Mouse (Mus musculus): ENCODE measurements around the gene Arid5a. TPM values are rescaled to one million over a fixed set of nuclear protein-coding genes. Genes with fewer than 3 reads are reported as not detected.

The Arid5a gene
- 0.11 TPM for polyA plus RNA-seq (2014; fragmentation: Illumina TruSeq; extraction: RNeasy Lipid Tissue Mini Kit (QIAGEN cat#74804); ENCODE audit: low read depth, low replicate concordance)

GRCm38 (mm10) chr1:36307495-36308280 lies at the start of gene Arid5a:
Arid5a (plus strand) TSS chr1:36307733.

GRCm38 (mm10) chr1:36274455-36274854 lies 33.1 kb upstream of the Arid5a start, which contains the start of gene Neurl3:
Neurl3 (minus strand) TSS chr1:36274679.

GRCm38 (mm10) chr1:36368969-36369645 lies 61.6 kb downstream of the Arid5a start, which contains the start of gene Kansl3:
Kansl3 (minus strand) TSS chr1:36369181.

GRCm38 (mm10) chr1:36371934-36372845 lies 64.7 kb downstream of the Arid5a start, which contains the start of gene Fer1l5:
Fer1l5 (plus strand) TSS chr1:36372291.

Other genes starting within 250 kb of the Arid5a start
- gene Hs6st1, start 239.3 kb upstream of the Arid5a start, polyA plus RNA-seq (2014; fragmentation: Illumina TruSeq; extraction: RNeasy Lipid Tissue Mini Kit (QIAGEN cat#74804); ENCODE audit: low read depth, low replicate concordance): 19.6 TPM
- gene Uggt1, start 63.0 kb upstream of the Arid5a start, polyA plus RNA-seq (2014; fragmentation: Illumina TruSeq; extraction: RNeasy Lipid Tissue Mini Kit (QIAGEN cat#74804); ENCODE audit: low read depth, low replicate concordance): 32.4 TPM
- 3.3 TPM for gene Neurl3, start 33.1 kb upstream of the Arid5a start, polyA plus RNA-seq (2014; fragmentation: Illumina TruSeq; extraction: RNeasy Lipid Tissue Mini Kit (QIAGEN cat#74804); ENCODE audit: low read depth, low replicate concordance)
- gene Kansl3, start 61.4 kb downstream of the Arid5a start, polyA plus RNA-seq (2014; fragmentation: Illumina TruSeq; extraction: RNeasy Lipid Tissue Mini Kit (QIAGEN cat#74804); ENCODE audit: low read depth, low replicate concordance): 8.1 TPM
- gene Fer1l5, start 64.6 kb downstream of the Arid5a start, polyA plus RNA-seq (2014; fragmentation: Illumina TruSeq; extraction: RNeasy Lipid Tissue Mini Kit (QIAGEN cat#74804); ENCODE audit: low read depth, low replicate concordance): not detected
- 4.8 TPM for gene Lman2l, start 137.5 kb downstream of the Arid5a start, polyA plus RNA-seq (2014; fragmentation: Illumina TruSeq; extraction: RNeasy Lipid Tissue Mini Kit (QIAGEN cat#74804); ENCODE audit: low read depth, low replicate concordance)
- 1.1 TPM for gene Cnnm4, start 163.9 kb downstream of the Arid5a start, polyA plus RNA-seq (2014; fragmentation: Illumina TruSeq; extraction: RNeasy Lipid Tissue Mini Kit (QIAGEN cat#74804); ENCODE audit: low read depth, low replicate concordance)
- 4.3 TPM for gene Cnnm3, start 204.1 kb downstream of the Arid5a start, polyA plus RNA-seq (2014; fragmentation: Illumina TruSeq; extraction: RNeasy Lipid Tissue Mini Kit (QIAGEN cat#74804); ENCODE audit: low read depth, low replicate concordance)
- not detected for gene Ankrd23, start 229.2 kb downstream of the Arid5a start, polyA plus RNA-seq (2014; fragmentation: Illumina TruSeq; extraction: RNeasy Lipid Tissue Mini Kit (QIAGEN cat#74804); ENCODE audit: low read depth, low replicate concordance)
- gene Gm42417, start 231.7 kb downstream of the Arid5a start, polyA plus RNA-seq (2014; fragmentation: Illumina TruSeq; extraction: RNeasy Lipid Tissue Mini Kit (QIAGEN cat#74804); ENCODE audit: low read depth, low replicate concordance): 0.34 TPM
- gene Ankrd39, start 239.7 kb downstream of the Arid5a start, polyA plus RNA-seq (2014; fragmentation: Illumina TruSeq; extraction: RNeasy Lipid Tissue Mini Kit (QIAGEN cat#74804); ENCODE audit: low read depth, low replicate concordance): 1.3 TPM